Mouse (Mus musculus): Measurements from ENCODE around the gene Fgf18. TPM values are rescaled to one million over a fixed set of nuclear protein-coding genes. Genes with fewer than 3 reads are reported as not detected.

Gene Fgf18
- total RNA-seq (2023; ENCODE audit: inconsistent age): not detected in 4 replicates

DNA sequence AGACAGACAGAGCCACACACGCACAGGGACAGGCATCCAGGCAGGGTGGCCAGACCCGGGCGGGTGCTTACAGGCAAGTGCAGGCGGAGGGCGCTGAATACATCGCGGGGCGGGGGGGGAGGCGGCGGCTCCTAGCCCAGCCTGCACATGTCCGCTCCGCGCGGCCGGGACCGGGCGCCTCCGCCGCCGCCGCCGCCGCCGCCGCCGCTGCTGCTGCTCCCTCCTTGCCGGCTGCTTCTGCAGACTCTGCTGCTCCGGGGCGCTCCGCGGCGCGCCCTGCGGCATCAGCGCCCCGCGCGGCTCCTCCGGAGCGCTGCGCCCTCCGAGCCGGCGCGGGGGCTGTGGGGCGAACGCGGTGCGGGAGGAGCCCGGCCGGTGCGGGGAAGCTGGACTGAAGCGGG is at the start of gene Fgf18:
Gene Fgf18, minus strand, starts transcription at position 230 of the 401 bp plus-strand sequence.

DNA sequence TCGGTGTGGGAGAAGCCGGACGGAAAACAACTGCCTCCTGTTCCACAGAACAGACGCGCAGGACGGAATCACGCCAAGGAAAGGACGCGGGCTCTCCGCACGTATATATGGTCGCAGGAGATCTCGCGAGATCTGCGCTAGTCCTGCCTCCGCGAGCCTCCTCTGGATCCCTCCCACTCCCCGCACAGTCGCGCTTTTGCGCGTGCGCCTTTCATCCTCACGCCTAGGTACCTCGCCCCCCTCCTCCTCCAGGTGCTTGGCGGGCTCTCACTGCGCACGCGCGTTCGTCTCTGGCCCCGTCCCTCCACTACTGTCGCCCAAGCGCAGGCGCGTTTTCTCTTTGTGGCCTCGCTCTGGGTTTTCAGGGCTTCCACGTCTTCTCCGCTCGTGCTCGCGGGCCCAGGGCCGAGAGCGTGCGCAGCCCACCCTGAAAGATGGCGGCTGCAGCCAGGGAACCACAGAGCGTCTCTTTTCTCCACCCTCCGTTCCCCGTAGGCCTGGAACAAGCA is 15.9 kb upstream of the Fgf18 start, which contains the start of gene Npm1:
Gene Npm1, minus strand, starts transcription at position 209 of the 509 bp plus-strand sequence.

Other genes starting within 250 kb of the Fgf18 start
- 528 to 593 TPM (median 540 TPM) in 4 replicates for gene Npm1, start 15.8 kb upstream of the Fgf18 start, total RNA-seq (2023; ENCODE audit: inconsistent age)
- not detected in 4 replicates for gene Tlx3, start 56.2 kb upstream of the Fgf18 start, total RNA-seq (2023; ENCODE audit: inconsistent age)
- gene Gm12117, start 129.3 kb upstream of the Fgf18 start, total RNA-seq (2023; ENCODE audit: inconsistent age): not detected in 4 replicates

Measured in B cell, adult (primary cell).